Mouse (Mus musculus): ENCODE data around the gene Foxr1. TPM values are rescaled to one million over a fixed set of nuclear protein-coding genes. Genes with fewer than 3 reads are reported as not detected.

Foxr1 gene
- not detected in 2 replicates for polyA plus RNA-seq (2012; rRNA removed; ENCODE audit: low replicate concordance)

GRCm38 (mm10) chr9:44440961-44441360 is at the start of gene Foxr1:
Foxr1 (minus strand) TSS chr9:44441136.

GRCm38 (mm10) chr9:44482552-44482951 is 41.6 kb upstream of the Foxr1 start, which contains the start of gene Bcl9l:
Bcl9l (plus strand) TSS chr9:44482825.

GRCm38 (mm10) chr9:44454891-44455220 is 13.9 kb upstream of the Foxr1 start, which contains the start of gene Upk2:
Upk2 (minus strand) TSS chr9:44454976.

GRCm38 (mm10) chr9:44418519-44419385 is 22.2 kb downstream of the Foxr1 start, which contains the start of gene Ccdc84:
Ccdc84 (minus strand) TSS chr9:44418569.

GRCm38 (mm10) chr9:44406906-44407751 is 33.8 kb downstream of the Foxr1 start, which contains the start of the genes Rps25 and Trappc4:
Rps25 (plus strand) TSS chr9:44407139.
Trappc4 (minus strand) TSS chr9:44407600.

GRCm38 (mm10) chr9:44396684-44397411 is 44.1 kb downstream of the Foxr1 start, which contains the start of gene Slc37a4:
Slc37a4 (plus strand) TSS chr9:44396852.

Other genes with a start within 250 kb of the Foxr1 start
- gene Cbl, start 207.1 kb downstream of the Foxr1 start, polyA plus RNA-seq (2012; rRNA removed; ENCODE audit: low replicate concordance) = 11.5 and 18.6 TPM in 2 replicates
- not detected in 2 replicates for gene Ccdc153, start 200.5 kb downstream of the Foxr1 start, polyA plus RNA-seq (2012; rRNA removed; ENCODE audit: low replicate concordance)
- 0.10 and 0.13 TPM in 2 replicates for gene Pdzd3, start 189.7 kb downstream of the Foxr1 start, polyA plus RNA-seq (2012; rRNA removed; ENCODE audit: low replicate concordance)
- gene Nlrx1, start 172.5 kb downstream of the Foxr1 start, polyA plus RNA-seq (2012; rRNA removed; ENCODE audit: low replicate concordance) = 23.7 and 26.2 TPM in 2 replicates
- 4.6 and 20.7 TPM in 2 replicates for gene Abcg4, start 152.5 kb downstream of the Foxr1 start, polyA plus RNA-seq (2012; rRNA removed; ENCODE audit: low replicate concordance)
- gene Hinfp, start 135.5 kb downstream of the Foxr1 start, polyA plus RNA-seq (2012; rRNA removed; ENCODE audit: low replicate concordance) = 27.2 and 45.3 TPM in 2 replicates
- 64.0 and 72.6 TPM in 2 replicates for gene C2cd2l, start 120.9 kb downstream of the Foxr1 start, polyA plus RNA-seq (2012; rRNA removed; ENCODE audit: low replicate concordance)
- gene Dpagt1, start 115.1 kb downstream of the Foxr1 start, polyA plus RNA-seq (2012; rRNA removed; ENCODE audit: low replicate concordance) = 71.2 and 80.6 TPM in 2 replicates
- gene H2afx, start 106.4 kb downstream of the Foxr1 start, polyA plus RNA-seq (2012; rRNA removed; ENCODE audit: low replicate concordance) = 28.0 and 118 TPM in 2 replicates
- gene Hmbs, start 96.9 kb downstream of the Foxr1 start, polyA plus RNA-seq (2012; rRNA removed; ENCODE audit: low replicate concordance) = 62.0 and 66.6 TPM in 2 replicates
- 35.6 and 39.4 TPM in 2 replicates for gene Vps11, start 79.5 kb downstream of the Foxr1 start, polyA plus RNA-seq (2012; rRNA removed; ENCODE audit: low replicate concordance)
- 32.6 and 83.1 TPM in 2 replicates for gene Hyou1, start 61.6 kb downstream of the Foxr1 start, polyA plus RNA-seq (2012; rRNA removed; ENCODE audit: low replicate concordance)
- 35.9 and 39.9 TPM in 2 replicates for gene Slc37a4, start 44.3 kb downstream of the Foxr1 start, polyA plus RNA-seq (2012; rRNA removed; ENCODE audit: low replicate concordance)
- gene Rps25, start 34.0 kb downstream of the Foxr1 start, polyA plus RNA-seq (2012; rRNA removed; ENCODE audit: low replicate concordance) = 174 and 399 TPM in 2 replicates
- 73.4 and 120 TPM in 2 replicates for gene Trappc4, start 33.5 kb downstream of the Foxr1 start, polyA plus RNA-seq (2012; rRNA removed; ENCODE audit: low replicate concordance)
- gene Ccdc84, start 22.6 kb downstream of the Foxr1 start, polyA plus RNA-seq (2012; rRNA removed; ENCODE audit: low replicate concordance) = 26.8 and 28.5 TPM in 2 replicates
- 0.14 and 5.6 TPM in 2 replicates for gene Upk2, start 13.8 kb upstream of the Foxr1 start, polyA plus RNA-seq (2012; rRNA removed; ENCODE audit: low replicate concordance)
- 41.1 and 47.8 TPM in 2 replicates for gene Bcl9l, start 41.7 kb upstream of the Foxr1 start, polyA plus RNA-seq (2012; rRNA removed; ENCODE audit: low replicate concordance)
- gene Cxcr5, start 120.7 kb upstream of the Foxr1 start, polyA plus RNA-seq (2012; rRNA removed; ENCODE audit: low replicate concordance) = 0.24 and 0.46 TPM in 2 replicates
- 24.7 and 33.1 TPM in 2 replicates for gene Ddx6, start 163.8 kb upstream of the Foxr1 start, polyA plus RNA-seq (2012; rRNA removed; ENCODE audit: low replicate concordance)
- not detected in 2 replicates for gene Treh, start 232.1 kb upstream of the Foxr1 start, polyA plus RNA-seq (2012; rRNA removed; ENCODE audit: low replicate concordance)

All from subcutaneous adipose tissue, adult 2 months (tissue).